Mouse (Mus musculus) gastrocnemius, postnatal 25 days (tissue): ENCODE data around the gene Cdh13. TPM values are rescaled to one million over a fixed set of nuclear protein-coding genes. Genes with fewer than 3 reads are reported as not detected.
A peak's percentile ranks its signal among the peaks of the same experiment; 100 is the strongest.

Source experiments
- DNase-seq: peaks from one replicate; pipeline ENCODE4 v3.0.0; 2022
- total RNA-seq, 2 experiments: library from RNA; stranded (reverse); gene quantifications; 1 replicate in 1 of 2; 2 replicates in 1 of 2; pipeline ENCODE4 v1.2.3; 2021

Gene Cdh13
- total RNA-seq, 2 experiments from 2014 or later = 102 to 124 TPM

GRCm38 (mm10) chr8:118306957-118307356, 23.4 kb downstream of the Cdh13 start:
- no peak for DNase-seq

GRCm38 (mm10) chr8:118309106-118309505, 25.6 kb downstream of the Cdh13 start:
- no peak for DNase-seq

GRCm38 (mm10) chr8:118313426-118314187, 30.1 kb downstream of the Cdh13 start:
- DNase-seq = peak; percentile 24

- no peak for DNase-seq
These were observed 30.6 kb downstream of the Cdh13 start for GRCm38 (mm10) chr8:118314188-118314563.

- DNase-seq = no peak
These were observed 31.4 kb downstream of the Cdh13 start for GRCm38 (mm10) chr8:118314932-118315331.

GRCm38 (mm10) chr8:118316440-118316839, 32.9 kb downstream of the Cdh13 start:
- no peak for DNase-seq

GRCm38 (mm10) chr8:118320566-118320965, 37.0 kb downstream of the Cdh13 start:
- DNase-seq = no peak

GRCm38 (mm10) chr8:118323421-118323820, 39.9 kb downstream of the Cdh13 start:
- no peak for DNase-seq

GRCm38 (mm10) chr8:118334933-118335332, 51.4 kb downstream of the Cdh13 start:
- no peak for DNase-seq

- DNase-seq = no peak
These were observed 56.2 kb downstream of the Cdh13 start for GRCm38 (mm10) chr8:118339711-118340110.

GRCm38 (mm10) chr8:118343267-118343666, 59.7 kb downstream of the Cdh13 start:
- DNase-seq = no peak

- DNase-seq = no peak
These were observed 65.4 kb downstream of the Cdh13 start for GRCm38 (mm10) chr8:118348710-118349489.

GRCm38 (mm10) chr8:118350136-118350535, 66.6 kb downstream of the Cdh13 start:
- peak; percentile 13 for DNase-seq

- DNase-seq = no peak
These were observed 69.5 kb downstream of the Cdh13 start for GRCm38 (mm10) chr8:118353022-118353421.

- DNase-seq = no peak
These were observed 73.5 kb downstream of the Cdh13 start for GRCm38 (mm10) chr8:118357067-118357466.

GRCm38 (mm10) chr8:118357596-118357995, 74.1 kb downstream of the Cdh13 start:
- no peak for DNase-seq

- DNase-seq = no peak
These were observed 80.2 kb downstream of the Cdh13 start for GRCm38 (mm10) chr8:118363781-118364180.

- DNase-seq = no peak
These were observed 89.6 kb downstream of the Cdh13 start for GRCm38 (mm10) chr8:118373092-118373491.

GRCm38 (mm10) chr8:118374738-118375137, 91.2 kb downstream of the Cdh13 start:
- DNase-seq = no peak

GRCm38 (mm10) chr8:118376791-118377190, 93.3 kb downstream of the Cdh13 start:
- peak; percentile 66 for DNase-seq

GRCm38 (mm10) chr8:118378985-118379384, 95.5 kb downstream of the Cdh13 start:
- no peak for DNase-seq

- no peak for DNase-seq
These were observed 96.1 kb downstream of the Cdh13 start for GRCm38 (mm10) chr8:118379657-118380056.

GRCm38 (mm10) chr8:118380058-118380457, 96.5 kb downstream of the Cdh13 start:
- no peak for DNase-seq

GRCm38 (mm10) chr8:118380782-118381181, 97.2 kb downstream of the Cdh13 start:
- no peak for DNase-seq
